Mouse (Mus musculus) heart, postnatal 36 days (tissue): ENCODE measurements around the gene Macrod1. TPM values are rescaled to one million over a fixed set of nuclear protein-coding genes. Genes with fewer than 3 reads are reported as not detected.

Experiments used
- DNase-seq, 2 experiments: peaks; one replicate each; pipeline ENCODE4 v3.0.0; 2021 to 2022
- intact Hi-C: fragments of 180-260 bp; cut with DNase I; formaldehyde crosslinking; loops from one replicate; pipeline ENCODE4 v1.15.1; 2025
- total RNA-seq, 2 experiments: library from RNA; stranded (reverse); gene quantifications; 2 replicates each; pipeline ENCODE4 v1.2.3; 2021

Gene Macrod1
- total RNA-seq, 2 experiments from 2014 or later: 272 to 280 TPM

DNA sequence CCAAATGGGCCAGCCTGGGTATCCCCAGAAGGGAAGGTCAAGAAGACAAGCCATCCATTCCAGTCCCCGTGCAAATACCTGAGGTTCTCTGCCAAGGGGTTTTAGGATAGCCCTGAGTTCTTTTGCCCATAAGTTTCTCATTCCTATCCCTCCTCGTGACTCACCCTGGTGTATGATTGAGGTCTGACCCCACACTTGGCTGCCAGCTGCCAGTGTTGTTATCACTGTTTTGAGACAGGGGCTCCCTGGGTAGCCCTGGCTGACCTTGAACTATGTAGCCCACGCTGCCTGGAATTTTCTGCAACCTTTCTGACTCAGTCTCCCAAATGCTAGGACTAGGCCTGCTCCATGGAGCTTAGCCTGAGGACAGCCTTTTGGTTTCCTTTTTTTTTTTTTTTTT is 104.5 kb downstream of the Macrod1 start:
- intact Hi-C loops: no loop called here
- no peak for DNase-seq

DNA sequence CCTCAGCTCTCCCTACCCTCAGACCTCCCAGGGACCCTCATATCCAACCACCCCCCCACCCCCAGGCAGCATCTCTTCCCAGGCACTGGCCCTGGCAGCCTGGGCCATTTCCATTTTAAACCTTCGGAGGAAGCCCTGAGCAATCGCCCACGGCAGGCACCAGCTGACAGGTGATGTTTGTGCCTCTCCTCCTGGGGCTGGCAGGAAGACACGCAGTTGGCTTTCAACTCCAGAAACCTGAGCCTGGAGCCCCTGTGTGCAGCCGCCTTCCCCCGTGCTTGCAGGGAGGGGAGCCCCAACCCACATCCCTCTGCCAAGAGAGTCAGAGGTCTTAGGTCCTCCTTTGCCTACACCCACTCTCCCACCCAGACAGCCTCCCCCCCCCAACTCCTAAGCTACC is 107.6 kb downstream of the Macrod1 start:
- intact Hi-C loops: no loop called here
- no peak for DNase-seq

DNA sequence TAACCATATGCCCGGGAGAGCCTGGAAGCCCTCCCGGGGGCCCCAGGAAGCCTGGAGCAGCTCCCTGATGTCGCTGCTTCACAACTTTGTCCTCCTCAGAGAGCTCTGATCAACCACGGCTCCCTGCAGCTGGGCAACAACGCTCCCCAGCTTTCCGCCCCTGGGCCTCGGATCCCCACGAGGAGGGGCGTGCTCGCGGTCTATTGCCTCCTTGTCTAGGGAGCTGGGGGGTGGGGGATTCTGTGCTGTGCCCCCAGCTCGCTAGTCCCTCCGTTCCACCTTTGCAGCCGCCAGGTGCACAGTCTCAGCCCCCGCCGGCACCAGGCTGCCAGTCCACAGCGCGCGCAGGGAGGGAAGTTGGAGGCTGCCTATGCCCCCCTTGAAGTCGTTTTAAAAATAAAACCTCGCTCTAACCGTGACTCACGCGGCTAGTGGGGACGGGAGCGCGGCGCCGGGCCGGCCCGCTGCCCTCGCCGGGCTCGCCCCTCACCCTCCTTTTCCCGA is 108.3 kb downstream of the Macrod1 start:
- intact Hi-C loops: no loop called here
- DNase-seq: no peak

DNA sequence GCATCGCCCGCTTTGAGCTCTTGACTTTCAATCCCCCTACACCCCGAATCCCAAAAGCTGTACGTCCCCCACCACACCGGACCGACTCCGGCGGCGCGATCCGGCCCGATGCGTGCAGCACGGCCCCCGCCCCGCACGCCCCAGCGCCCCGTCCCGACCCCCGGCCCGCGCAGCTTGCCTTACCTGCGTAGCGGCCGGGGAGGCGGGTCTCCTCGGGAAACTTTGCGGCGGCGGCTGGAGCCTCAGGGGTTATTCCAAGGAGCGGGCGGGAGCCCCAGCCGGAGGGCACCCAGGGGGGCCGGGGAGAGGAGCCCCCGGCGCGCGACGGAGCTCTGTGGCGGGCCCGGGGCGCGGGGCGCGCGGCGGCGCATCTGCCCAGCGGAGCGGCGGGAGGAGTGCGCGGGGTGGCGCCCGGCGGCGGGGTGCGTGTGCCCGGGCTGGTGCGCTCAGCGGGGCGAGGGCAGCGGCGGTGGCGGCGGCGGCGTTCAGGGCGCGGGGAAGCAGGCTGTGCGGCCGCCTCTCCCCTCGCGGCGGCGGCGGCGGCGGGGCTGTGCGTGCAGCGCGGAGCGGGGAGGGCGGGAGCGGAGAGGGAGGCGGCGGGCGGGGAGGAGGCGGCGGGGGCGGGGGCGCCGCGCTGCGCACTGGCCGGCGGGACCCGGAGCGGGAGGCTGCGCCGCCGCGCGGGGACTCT is 109.0 kb downstream of the Macrod1 start:
- DNase-seq: peak in 1 of 2 experiments; percentile 15
- intact Hi-C loops: no loop called here

DNA sequence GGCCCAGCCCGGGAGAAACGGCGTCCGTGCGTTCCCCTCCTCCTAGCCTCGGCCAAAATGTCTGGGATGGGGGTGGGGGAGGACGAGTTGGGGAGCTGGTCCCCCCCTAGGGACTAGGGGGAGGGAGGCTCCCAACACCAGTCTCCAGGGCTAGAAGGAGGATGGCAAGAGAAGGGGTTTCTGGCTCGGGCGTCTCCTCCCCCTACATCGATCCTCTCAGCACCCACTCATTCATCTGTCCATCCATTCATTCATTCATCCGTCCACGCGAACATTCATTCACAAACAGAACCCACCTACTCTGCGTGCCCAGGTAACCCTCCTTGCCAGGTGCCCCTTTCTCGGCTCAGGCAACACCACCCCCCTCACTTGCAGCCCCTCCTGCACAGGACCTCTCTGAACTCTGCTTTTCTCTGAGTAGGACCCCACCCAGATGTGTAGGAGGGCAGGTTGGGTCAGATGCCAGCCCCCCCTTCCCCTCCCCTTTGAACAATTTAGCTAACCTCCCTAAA is 109.6 kb downstream of the Macrod1 start:
- DNase-seq: no peak
- intact Hi-C loops: no loop called here

DNA sequence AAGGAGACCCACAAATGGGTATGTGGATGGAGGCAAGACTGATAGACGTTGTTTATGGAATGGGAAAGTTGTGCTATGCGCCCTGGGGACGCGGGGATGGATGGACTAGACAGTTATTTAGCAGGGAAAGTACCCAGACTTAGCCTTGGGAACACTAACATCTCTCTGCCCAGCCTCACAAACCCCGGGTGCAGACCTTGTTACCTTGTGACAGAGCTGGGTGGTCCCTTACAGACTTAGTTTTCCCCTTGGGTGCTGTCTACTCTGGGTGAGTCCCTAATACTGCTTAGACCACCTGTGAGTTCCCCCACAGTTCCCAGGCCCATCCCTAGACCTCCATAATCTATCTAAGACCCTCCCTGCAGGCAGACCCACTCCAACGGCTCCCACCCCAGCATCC is 110.2 kb downstream of the Macrod1 start:
- intact Hi-C loops: no loop called here

DNA sequence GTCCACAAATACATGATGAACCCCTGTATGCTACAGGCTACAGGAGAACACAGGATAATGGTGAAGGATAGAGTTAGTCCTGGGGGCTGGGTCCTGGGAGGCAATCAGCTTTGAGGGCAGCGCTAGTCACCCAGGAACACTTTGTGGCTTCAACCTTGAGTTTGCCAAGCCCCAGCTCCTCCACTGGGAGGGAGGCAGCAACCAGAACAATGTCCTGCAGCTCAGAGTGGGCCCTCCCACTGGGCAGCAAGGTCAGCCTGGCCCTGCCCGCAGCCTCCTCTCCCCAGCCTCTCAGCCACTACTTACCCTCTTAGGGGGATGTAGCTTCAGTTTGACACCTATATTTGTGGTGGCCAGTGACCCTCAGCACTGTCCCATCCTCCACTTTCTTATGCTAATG is 111.8 kb downstream of the Macrod1 start:
- intact Hi-C loops: no loop called here
- DNase-seq: no peak

More for the DNA sequence above, 110.2 kb downstream of the Macrod1 start:
- no peak for DNase-seq

DNA sequence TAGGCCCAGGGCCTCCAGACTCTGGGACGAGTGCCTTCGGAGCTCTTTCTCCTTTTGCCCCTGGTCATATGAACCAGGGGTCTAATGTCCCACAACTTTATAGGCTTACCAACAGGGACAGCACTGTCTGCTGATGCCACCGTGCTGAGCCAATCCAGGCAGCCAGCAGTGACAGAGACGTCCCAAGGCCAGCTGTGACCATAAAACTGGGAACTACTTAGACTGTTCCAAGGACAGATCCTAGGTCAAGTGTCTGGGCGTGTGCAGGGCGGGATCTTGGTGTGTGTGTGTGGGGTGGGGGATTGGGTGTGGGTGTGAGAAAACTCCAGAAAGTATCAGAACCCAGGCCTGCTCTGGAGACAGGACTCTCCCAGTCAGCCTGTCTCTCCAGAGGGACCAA is 114.3 kb downstream of the Macrod1 start:
- DNase-seq: no peak
- intact Hi-C loops: no loop called here

DNA sequence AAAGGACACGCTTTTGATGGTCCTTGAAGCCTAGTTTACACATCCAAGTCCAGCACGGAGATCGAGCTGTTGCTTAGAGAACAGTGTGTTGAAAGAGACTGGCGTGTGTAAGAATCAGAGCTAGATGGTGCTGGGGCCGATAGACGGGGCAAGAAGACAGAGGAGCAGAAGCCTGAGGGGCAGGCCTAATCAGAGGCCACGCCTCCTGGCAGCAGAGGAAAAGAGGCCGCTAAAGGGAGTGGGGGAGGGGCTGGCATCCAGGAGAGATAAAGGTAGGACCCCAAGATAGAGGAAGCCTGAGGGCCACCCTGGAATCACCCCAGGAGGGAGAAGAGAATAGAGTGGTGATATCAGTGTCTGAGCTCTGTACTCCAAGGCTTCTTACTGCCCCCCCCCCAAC is 114.8 kb downstream of the Macrod1 start:
- intact Hi-C loops: no loop called here
- no peak for DNase-seq

DNA sequence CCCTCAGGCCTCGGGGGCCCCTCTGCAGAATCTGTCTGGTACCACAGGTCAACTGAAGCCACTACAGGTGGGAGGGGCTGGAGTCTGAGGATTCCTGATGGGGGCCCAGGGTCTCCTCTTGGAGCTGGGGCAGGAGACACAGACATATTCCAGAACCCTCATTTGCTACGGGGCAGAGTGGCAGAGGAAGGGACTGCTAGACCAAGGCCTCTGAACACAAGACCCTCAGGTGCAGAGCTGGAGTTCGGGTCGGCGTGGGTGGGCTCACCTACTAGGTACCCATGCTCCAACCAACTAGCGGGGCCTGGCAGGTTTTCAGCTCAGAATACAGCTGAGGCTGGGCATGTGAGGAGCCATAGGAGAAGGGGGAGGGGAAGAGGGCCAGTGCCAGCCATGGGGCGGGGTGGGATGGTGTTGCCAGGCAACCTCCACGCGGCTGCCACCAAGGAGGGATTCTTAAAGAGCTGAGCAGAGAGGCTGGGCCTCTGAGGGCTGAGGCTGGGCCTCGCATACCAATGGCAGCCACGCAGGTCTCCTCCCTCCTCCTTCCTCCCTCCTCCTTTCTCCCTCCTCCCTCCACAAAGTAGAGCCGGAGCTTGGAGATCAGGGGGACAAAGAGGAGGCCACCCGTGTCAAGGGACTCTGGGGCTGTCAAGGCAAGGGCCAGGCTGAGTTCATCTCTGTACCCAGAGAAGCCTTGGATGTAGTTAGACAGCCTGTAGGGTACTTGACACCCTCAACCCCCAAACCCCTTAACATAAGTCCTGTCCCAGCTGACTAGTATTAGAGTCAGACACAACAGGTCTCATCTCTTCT is 115.6 kb downstream of the Macrod1 start:
- DNase-seq: no peak
- intact Hi-C loops: no loop called here

DNA sequence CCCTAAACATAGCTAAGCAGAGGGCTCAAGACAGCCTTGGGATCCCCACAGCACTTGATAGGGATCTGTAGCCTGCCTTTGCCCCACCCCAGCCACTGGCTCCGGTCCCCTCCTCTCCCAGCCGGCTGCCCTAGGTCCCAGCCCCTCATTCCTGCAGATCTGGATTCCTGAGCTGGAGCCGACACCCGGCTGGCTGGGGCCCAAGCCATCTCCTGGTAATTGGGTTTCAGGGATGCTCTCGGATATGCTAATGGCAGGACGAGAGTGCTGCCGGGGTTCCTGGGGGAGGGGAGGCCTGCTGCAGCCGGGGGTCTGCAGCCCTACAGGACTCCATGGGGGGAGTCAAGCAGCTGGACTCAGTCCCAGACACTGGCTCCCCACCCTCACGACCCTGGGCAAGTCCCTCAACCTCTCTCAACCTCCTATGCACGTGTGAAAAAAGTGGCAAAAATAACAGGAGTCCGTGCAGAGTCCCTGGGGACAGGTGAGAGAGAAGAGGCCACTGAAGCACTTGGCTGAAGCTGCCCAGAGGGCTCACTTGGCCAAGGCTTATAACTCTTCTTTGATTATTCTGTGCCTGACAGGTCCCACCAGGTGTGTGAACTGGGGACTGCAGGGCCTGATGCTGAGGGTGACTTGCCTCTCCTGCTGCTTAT is 119.6 kb downstream of the Macrod1 start:
- intact Hi-C loops: no loop called here
- DNase-seq: no peak

DNA sequence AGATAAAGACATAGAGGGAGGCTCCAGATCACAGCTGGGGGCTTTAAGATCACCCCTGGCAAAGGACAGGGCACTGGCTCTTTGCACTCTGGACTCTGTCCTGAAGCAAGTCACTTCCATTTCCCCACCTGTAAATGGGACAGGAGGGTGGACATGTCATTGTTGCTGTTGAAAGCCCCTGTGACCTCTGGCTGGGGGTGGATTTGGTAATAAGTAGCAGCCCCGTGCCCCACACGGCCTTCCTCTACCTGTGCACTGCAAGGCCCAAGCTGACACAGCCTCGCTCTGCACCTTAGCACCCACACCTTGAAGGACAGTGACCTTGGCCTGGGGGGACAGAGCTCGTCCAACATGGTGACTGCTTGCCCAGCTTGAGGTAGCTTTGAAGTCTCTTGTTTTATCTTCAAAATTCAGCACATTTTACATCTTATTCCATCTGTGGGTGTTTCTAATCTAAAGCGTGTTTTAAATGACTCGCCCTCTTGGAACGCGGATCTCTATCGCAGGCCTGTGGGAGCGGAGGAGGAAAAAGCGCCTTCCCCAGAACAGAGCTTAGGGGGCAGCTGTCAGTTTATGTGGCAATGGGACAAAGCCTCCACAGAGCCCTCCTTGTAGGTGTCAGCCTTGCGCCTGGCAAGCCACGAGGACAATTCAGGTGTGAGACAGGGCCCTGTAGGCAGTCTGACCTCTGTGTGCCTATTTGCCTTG is 121.3 kb downstream of the Macrod1 start:
- intact Hi-C loops: no loop called here
- no peak for DNase-seq

DNA sequence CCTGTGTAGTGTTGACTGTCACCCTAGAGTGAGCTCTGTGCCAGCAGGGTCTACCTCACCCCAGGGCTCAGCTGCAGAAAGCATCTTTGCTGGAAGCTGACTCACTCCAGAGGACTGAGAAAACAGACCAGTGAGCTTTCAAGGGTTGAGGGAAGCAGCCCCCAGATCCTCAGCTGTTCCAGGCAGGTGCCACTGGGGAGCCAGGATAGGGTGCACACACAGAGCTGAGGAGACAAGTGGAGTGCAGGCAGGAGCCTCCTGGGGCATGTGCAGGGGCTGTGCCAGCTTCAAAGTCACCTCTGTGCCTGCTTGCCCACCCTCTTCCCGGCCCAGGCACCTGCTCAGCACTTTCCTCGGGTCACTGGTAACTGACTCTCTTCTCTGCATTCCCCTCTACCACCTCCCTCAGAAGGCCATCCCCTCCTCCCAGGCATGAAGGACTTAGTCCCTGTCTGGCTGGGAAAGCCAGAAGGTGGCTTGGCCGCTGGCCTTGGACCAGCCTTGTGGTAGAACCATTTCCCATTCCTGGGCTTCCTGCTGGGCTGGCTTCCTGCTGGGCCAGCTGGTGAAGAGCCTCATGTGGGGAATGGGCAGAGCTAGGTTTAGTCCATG is 122.3 kb downstream of the Macrod1 start:
- intact Hi-C loops: no loop called here
- DNase-seq: no peak

DNA sequence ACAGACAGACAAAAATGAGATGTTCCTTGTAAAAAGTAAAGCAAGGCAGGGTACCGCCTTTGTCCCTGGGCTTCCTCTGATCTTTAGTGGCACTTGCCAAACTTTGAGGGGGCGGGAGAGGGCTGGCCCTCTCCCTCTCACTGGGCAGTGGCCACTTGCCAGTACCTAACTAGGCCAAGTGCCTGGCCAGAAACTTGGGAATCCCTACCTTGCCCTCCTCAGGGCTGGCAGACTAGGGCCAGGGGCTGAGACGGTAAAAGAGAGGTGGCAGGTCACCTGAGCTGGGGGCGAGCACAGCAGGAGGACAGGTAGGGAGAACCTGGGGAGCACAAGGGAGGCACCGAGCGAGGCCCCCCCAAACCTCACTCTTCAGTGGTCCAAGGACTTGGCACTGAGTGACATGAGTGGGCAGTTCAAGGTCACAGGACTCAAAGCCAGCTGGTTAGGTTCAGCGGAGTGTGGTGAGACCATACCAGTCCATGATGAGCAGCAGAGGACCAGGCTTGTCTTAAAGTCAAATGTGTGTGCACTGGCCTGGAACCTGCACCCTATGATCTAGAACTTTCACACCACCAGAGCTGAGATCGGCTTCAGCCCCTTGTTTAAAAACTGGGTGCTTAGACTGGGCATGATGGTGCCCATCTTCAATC is 124.3 kb downstream of the Macrod1 start:
- intact Hi-C loops: no loop called here
- DNase-seq: no peak

DNA sequence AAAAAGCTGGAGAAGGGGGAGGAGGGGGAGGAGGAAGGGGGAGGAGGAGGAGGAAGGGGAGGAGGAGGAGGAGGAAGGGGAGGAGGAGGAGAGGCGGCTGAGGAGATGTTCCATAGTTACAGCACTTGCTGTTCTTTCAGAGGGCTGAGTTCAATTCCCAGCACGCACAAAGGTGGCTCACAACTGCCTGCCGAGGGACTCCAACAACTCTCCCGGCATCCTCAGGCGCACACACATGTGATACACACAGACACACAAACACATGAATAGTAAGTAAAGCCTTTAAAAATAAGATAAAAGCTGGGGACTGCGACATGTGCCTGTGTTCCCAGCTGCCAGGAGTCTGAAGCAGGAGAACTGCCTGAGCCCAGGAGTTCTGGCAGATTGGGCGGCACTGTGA is 124.9 kb downstream of the Macrod1 start:
- intact Hi-C loops: no loop called here
- DNase-seq: no peak

DNA sequence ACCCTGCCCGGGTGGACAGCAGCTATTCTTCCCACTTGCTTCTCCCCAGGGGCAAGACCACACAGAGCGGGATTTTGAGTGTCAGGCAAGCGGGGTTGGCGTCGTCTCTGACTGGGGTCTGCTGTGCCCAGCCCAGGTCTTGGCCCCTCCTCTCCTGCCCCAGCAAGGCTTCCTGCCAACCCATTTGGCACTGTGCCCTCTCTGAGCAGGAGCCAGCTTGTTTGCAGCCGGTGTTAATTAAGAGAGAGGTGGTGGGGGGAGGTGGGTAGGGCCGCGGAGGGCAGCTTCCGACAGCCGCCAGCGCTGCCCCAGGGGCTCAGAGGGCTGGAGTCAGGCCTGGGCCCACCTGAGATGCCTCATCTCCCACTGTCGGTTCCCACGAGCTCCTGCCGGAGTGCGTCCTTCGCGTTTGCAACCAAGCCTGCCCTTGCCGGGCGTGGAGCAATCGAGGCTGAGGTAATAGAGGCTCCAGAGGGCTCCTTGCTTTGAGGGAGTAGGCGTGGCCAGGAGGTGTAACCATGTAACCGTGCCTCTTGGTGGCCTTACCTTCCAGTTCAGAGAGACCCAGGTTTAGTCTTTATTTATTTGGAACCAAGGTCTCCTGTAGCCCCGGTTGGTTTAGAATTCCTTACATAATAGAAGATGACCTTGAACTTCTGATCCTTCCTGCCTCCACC is 125.8 kb downstream of the Macrod1 start:
- intact Hi-C loops: no loop called here
- DNase-seq: peak in 1 of 2 experiments; percentile 54

DNA sequence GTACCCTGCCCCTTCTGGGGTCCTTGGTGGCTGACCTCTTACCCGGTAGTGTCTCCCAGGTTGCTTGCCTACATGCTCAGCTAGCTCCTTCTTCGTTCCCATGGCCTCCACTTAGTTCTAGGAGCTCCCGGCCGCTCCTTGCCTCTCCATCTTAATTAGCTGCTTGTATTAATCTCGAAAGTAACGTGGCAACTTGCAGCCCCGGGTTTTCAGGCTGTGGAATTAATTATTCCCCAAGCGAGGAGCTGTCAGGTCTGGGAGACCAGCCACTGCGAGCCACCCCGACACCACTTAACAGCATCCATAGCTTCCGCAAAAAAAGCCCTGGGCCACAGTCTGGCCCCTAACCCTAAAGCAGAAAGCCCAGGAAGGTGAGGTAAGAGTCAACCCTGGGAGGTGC is 126.8 kb downstream of the Macrod1 start:
- DNase-seq: no peak
- intact Hi-C loops: no loop called here

DNA sequence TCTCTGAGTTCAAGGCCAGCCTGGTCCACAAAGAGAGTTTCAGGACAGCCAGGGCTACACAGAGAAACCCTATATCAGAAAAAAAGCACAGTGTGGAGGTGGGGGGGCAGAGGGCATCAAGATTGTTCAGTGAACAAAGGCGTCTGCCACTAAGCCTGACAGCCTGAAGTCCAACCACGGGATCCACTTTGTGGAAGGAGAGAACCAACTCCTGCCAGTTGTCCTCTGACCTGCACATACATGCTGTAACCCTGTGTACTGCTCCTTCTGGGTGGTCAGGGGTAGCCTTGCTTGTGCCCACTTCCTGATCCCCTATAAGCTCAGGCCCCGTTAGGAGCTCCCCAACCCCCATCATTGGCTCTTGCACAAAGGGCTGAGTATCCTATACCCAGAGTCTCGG is 128.4 kb downstream of the Macrod1 start:
- intact Hi-C loops: no loop called here
- no peak for DNase-seq

DNA sequence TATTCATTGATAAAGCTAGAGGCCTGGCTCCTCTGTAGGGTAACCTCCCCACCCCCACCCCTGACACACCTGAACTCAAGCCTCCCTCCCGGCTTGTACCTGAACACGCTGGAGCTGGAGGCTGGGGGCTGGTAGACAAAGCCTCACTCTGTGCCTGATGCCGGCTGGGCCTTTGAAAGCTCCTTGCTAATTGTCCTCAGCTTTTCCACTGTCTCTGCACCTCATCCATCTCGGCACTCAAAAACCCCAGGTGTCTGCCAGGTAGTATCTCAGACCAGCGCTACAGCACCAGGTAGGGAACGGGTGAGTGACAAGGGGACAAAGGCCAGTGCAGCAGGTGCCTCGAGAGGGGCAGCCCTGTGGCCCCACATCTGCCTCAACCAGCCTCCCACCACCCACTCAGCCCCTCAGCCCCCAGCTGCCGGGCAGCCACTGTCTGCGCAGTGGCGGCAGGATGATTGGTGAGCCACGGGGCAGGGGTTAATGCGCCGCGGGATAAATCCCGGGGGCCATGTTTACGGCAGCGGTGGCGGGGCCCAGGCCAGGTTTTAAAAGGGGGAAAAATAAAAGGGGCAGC is 129.2 kb downstream of the Macrod1 start:
- no peak for DNase-seq
- intact Hi-C loops: no loop called here
